Mouse (Mus musculus): ENCODE measurements around the gene Ppp2r2d. TPM values are rescaled to one million over a fixed set of nuclear protein-coding genes. Genes with fewer than 3 reads are reported as not detected.

Gene Ppp2r2d
- polyA plus RNA-seq, 1 experiment from 2014 or later: 72.0 TPM

GRCm38 (mm10) chr7:138867286-138867685 lies 21.4 kb downstream of the Ppp2r2d start:
- peaks cover 2% of the 10 kb centered on the region; the same call in 1 of the 2 replicates for H3K36me3 ChIP-seq (replicated peaks; ENCODE audit: control insufficient read depth, insufficient read depth, low read depth, low read length)
- H3K27me3 ChIP-seq (ENCODE audit: control insufficient read depth, insufficient read depth, low read length): no peaks in the 10 kb centered on the region
- 41% methylated on average over 6 of the region's 6 CpGs for WGBS
- H3K27ac ChIP-seq (replicated peaks; ENCODE audit: low read depth, low read length): no peak overlapping the region
- ATAC-seq (replicated peaks; ENCODE audit: insufficient number of reproducible peaks, low FRiP score, low TSS enrichment, low read depth) (no peak), DNase-seq (ENCODE audit: low spot score) (peak; percentile 47)
- no peaks in the 10 kb centered on the region for H3K9me3 ChIP-seq (replicated peaks; ENCODE audit: control insufficient read depth, low read length)
- no peak overlapping the region for H3K4me3 ChIP-seq (ENCODE audit: low read depth, low read length)
- no peaks in the 10 kb centered on the region; the same call in 1 of the 2 replicates for H3K4me1 ChIP-seq (ENCODE audit: control insufficient read depth, insufficient read depth, low read length)
- H3K4me2 ChIP-seq (ENCODE audit: low read depth, low read length): no peak overlapping the region
- H3K9ac ChIP-seq (replicated peaks; ENCODE audit: low read length): no peak overlapping the region

- H3K4me3 ChIP-seq (ENCODE audit: low read depth, low read length): no peak overlapping the region
- H3K4me2 ChIP-seq (ENCODE audit: low read depth, low read length): no peak overlapping the region
- peaks cover 2% of the 10 kb centered on the region; the same call in 1 of the 2 replicates for H3K36me3 ChIP-seq (replicated peaks; ENCODE audit: control insufficient read depth, insufficient read depth, low read depth, low read length)
- no peak overlapping the region for H3K27ac ChIP-seq (replicated peaks; ENCODE audit: low read depth, low read length)
- no peaks in the 10 kb centered on the region; the same call in 1 of the 2 replicates for H3K4me1 ChIP-seq (ENCODE audit: control insufficient read depth, insufficient read depth, low read length)
- H3K9ac ChIP-seq (replicated peaks; ENCODE audit: low read length): no peak overlapping the region
- DNase-seq (ENCODE audit: low spot score): no peak
- no peak for ATAC-seq (replicated peaks; ENCODE audit: insufficient number of reproducible peaks, low FRiP score, low TSS enrichment, low read depth)
- no peaks in the 10 kb centered on the region for H3K9me3 ChIP-seq (replicated peaks; ENCODE audit: control insufficient read depth, low read length)
- no peaks in the 10 kb centered on the region for H3K27me3 ChIP-seq (ENCODE audit: control insufficient read depth, insufficient read depth, low read length)
- WGBS: 93% methylated on average over 4 of the region's 4 CpGs
Observed at GRCm38 (mm10) chr7:138868316-138868715, 22.4 kb downstream of the Ppp2r2d start.

- no peak overlapping the region for H3K4me3 ChIP-seq (ENCODE audit: low read depth, low read length)
- H3K27ac ChIP-seq (replicated peaks; ENCODE audit: low read depth, low read length): no peak overlapping the region
- no peak overlapping the region for H3K9ac ChIP-seq (replicated peaks; ENCODE audit: low read length)
- ATAC-seq (replicated peaks; ENCODE audit: insufficient number of reproducible peaks, low FRiP score, low TSS enrichment, low read depth): no peak
- no peaks in the 10 kb centered on the region for H3K9me3 ChIP-seq (replicated peaks; ENCODE audit: control insufficient read depth, low read length)
- no peaks in the 10 kb centered on the region for H3K4me1 ChIP-seq (ENCODE audit: control insufficient read depth, insufficient read depth, low read length)
- peaks cover 9% of the 10 kb centered on the region for H3K36me3 ChIP-seq (replicated peaks; ENCODE audit: control insufficient read depth, insufficient read depth, low read depth, low read length)
- H3K4me2 ChIP-seq (ENCODE audit: low read depth, low read length): no peak overlapping the region
- H3K27me3 ChIP-seq (ENCODE audit: control insufficient read depth, insufficient read depth, low read length): no peaks in the 10 kb centered on the region
- DNase-seq (ENCODE audit: low spot score): no peak
- WGBS: 88% methylated on average over 3 of the region's 3 CpGs
Observed at GRCm38 (mm10) chr7:138872956-138873355, 27.1 kb downstream of the Ppp2r2d start.

GRCm38 (mm10) chr7:138875031-138875430 lies 29.2 kb downstream of the Ppp2r2d start:
- Histone ChIP-seq H3K27me3 (ENCODE audit: control insufficient read depth, insufficient read depth, low read length) (no peaks in the 10 kb centered on the region), H3K27ac (replicated peaks; ENCODE audit: low read depth, low read length) (no peak overlapping the region), H3K4me2 (ENCODE audit: low read depth, low read length) (no peak overlapping the region), H3K9ac (replicated peaks; ENCODE audit: low read length) (no peak overlapping the region), H3K36me3 (replicated peaks; ENCODE audit: control insufficient read depth, insufficient read depth, low read depth, low read length) (peaks cover 7% of the 10 kb centered on the region), H3K4me3 (ENCODE audit: low read depth, low read length) (no peak overlapping the region), H3K4me1 (ENCODE audit: control insufficient read depth, insufficient read depth, low read length) (no peaks in the 10 kb centered on the region), H3K9me3 (replicated peaks; ENCODE audit: control insufficient read depth, low read length) (no peaks in the 10 kb centered on the region)
- 87% methylated on average over 3 of the region's 3 CpGs for WGBS
- no peak for DNase-seq (ENCODE audit: low spot score)
- no peak for ATAC-seq (replicated peaks; ENCODE audit: insufficient number of reproducible peaks, low FRiP score, low TSS enrichment, low read depth)

GRCm38 (mm10) chr7:138883724-138884123 lies 37.8 kb downstream of the Ppp2r2d start:
- no peak for ATAC-seq (replicated peaks; ENCODE audit: insufficient number of reproducible peaks, low FRiP score, low TSS enrichment, low read depth)
- Histone ChIP-seq H3K36me3 (replicated peaks; ENCODE audit: control insufficient read depth, insufficient read depth, low read depth, low read length) (no peaks in the 10 kb centered on the region; the same call in 1 of the 2 replicates), H3K4me2 (ENCODE audit: low read depth, low read length) (no peak overlapping the region), H3K4me1 (ENCODE audit: control insufficient read depth, insufficient read depth, low read length) (no peaks in the 10 kb centered on the region), H3K27me3 (ENCODE audit: control insufficient read depth, insufficient read depth, low read length) (no peaks in the 10 kb centered on the region; the same call in 1 of the 2 replicates), H3K4me3 (ENCODE audit: low read depth, low read length) (no peak overlapping the region), H3K9ac (replicated peaks; ENCODE audit: low read length) (no peak overlapping the region), H3K27ac (replicated peaks; ENCODE audit: low read depth, low read length) (no peak overlapping the region), H3K9me3 (replicated peaks; ENCODE audit: control insufficient read depth, low read length) (no peaks in the 10 kb centered on the region)
- no peak for DNase-seq (ENCODE audit: low spot score)
- 85% methylated on average over 3 of the region's 3 CpGs for WGBS

GRCm38 (mm10) chr7:138885365-138886289 lies 39.7 kb downstream of the Ppp2r2d start:
- WGBS: 90% methylated on average over 13 of the region's 13 CpGs
- Histone ChIP-seq H3K4me3 (ENCODE audit: low read depth, low read length) (no peak overlapping the region), H3K9me3 (replicated peaks; ENCODE audit: control insufficient read depth, low read length) (no peaks in the 10 kb centered on the region), H3K4me2 (ENCODE audit: low read depth, low read length) (no peak overlapping the region), H3K9ac (replicated peaks; ENCODE audit: low read length) (no peak overlapping the region), H3K4me1 (ENCODE audit: control insufficient read depth, insufficient read depth, low read length) (no peaks in the 10 kb centered on the region), H3K27ac (replicated peaks; ENCODE audit: low read depth, low read length) (no peak overlapping the region), H3K36me3 (replicated peaks; ENCODE audit: control insufficient read depth, insufficient read depth, low read depth, low read length) (no peaks in the 10 kb centered on the region; the same call in 1 of the 2 replicates), H3K27me3 (ENCODE audit: control insufficient read depth, insufficient read depth, low read length) (no peaks in the 10 kb centered on the region; the same call in 1 of the 2 replicates)
- ATAC-seq (replicated peaks; ENCODE audit: insufficient number of reproducible peaks, low FRiP score, low TSS enrichment, low read depth): no peak
- DNase-seq (ENCODE audit: low spot score): no peak

- Histone ChIP-seq H3K27me3 (ENCODE audit: control insufficient read depth, insufficient read depth, low read length) (no peaks in the 10 kb centered on the region), H3K27ac (replicated peaks; ENCODE audit: low read depth, low read length) (no peak overlapping the region), H3K4me1 (ENCODE audit: control insufficient read depth, insufficient read depth, low read length) (no peaks in the 10 kb centered on the region), H3K9ac (replicated peaks; ENCODE audit: low read length) (no peak overlapping the region), H3K9me3 (replicated peaks; ENCODE audit: control insufficient read depth, low read length) (no peaks in the 10 kb centered on the region), H3K4me2 (ENCODE audit: low read depth, low read length) (no peak overlapping the region), H3K36me3 (replicated peaks; ENCODE audit: control insufficient read depth, insufficient read depth, low read depth, low read length) (no peaks in the 10 kb centered on the region; the same call in 1 of the 2 replicates), H3K4me3 (ENCODE audit: low read depth, low read length) (no peak overlapping the region)
- DNase-seq (ENCODE audit: low spot score): no peak
- no peak for ATAC-seq (replicated peaks; ENCODE audit: insufficient number of reproducible peaks, low FRiP score, low TSS enrichment, low read depth)
- 58% methylated on average over 2 of the region's 2 CpGs for WGBS
Observed at GRCm38 (mm10) chr7:138898122-138898521, 52.2 kb downstream of the Ppp2r2d start.

GRCm38 (mm10) chr7:138898743-138899142 lies 52.9 kb downstream of the Ppp2r2d start:
- 87% methylated on average over 4 of the region's 4 CpGs for WGBS
- Histone ChIP-seq H3K27ac (replicated peaks; ENCODE audit: low read depth, low read length) (no peak overlapping the region), H3K9ac (replicated peaks; ENCODE audit: low read length) (no peak overlapping the region), H3K4me1 (ENCODE audit: control insufficient read depth, insufficient read depth, low read length) (no peaks in the 10 kb centered on the region), H3K4me3 (ENCODE audit: low read depth, low read length) (no peak overlapping the region), H3K9me3 (replicated peaks; ENCODE audit: control insufficient read depth, low read length) (no peaks in the 10 kb centered on the region), H3K36me3 (replicated peaks; ENCODE audit: control insufficient read depth, insufficient read depth, low read depth, low read length) (no peaks in the 10 kb centered on the region; the same call in 1 of the 2 replicates), H3K27me3 (ENCODE audit: control insufficient read depth, insufficient read depth, low read length) (no peaks in the 10 kb centered on the region), H3K4me2 (ENCODE audit: low read depth, low read length) (no peak overlapping the region)
- DNase-seq (ENCODE audit: low spot score) (no peak), ATAC-seq (replicated peaks; ENCODE audit: insufficient number of reproducible peaks, low FRiP score, low TSS enrichment, low read depth) (no peak)

Data from embryonic facial prominence, embryonic 11.5 days (tissue).